Mouse (Mus musculus) hindbrain, embryonic 14.5 days (tissue): ENCODE measurements at regions not wholly inside any gene's neighbourhood (a gene's known extent, or its start where the extent isn't known, plus 50 kb on each side); places are given as distances from the start of the nearest gene placed in this dataset.
A peak's percentile ranks its signal among the peaks of the same experiment; 100 is the strongest.

Experiments used
- ATAC-seq: fragments of 200-750 bp; cut with Nextera tagmentation; 2 replicates; pipeline ENCODE4 v1.8.0; 2017; ENCODE audit warnings: moderate number of reproducible peaks, mild to moderate bottlenecking, moderate TSS enrichment, moderate library complexity; ENCODE audit not compliant: low FRiP score
- DNase-seq: peaks from one replicate; pipeline ENCODE4 v3.0.0-alpha.2; 2015; ENCODE audit warnings: low spot score
- H3K27ac ChIP-seq: fragments of 300-500 bp; sonication (generic); 2 replicates; pipeline ENCODE4 v1.5.1; 2014; ENCODE audit warnings: mild to moderate bottlenecking, moderate library complexity
- H3K27me3 ChIP-seq: fragments of 300-500 bp; sonication (generic); 2 replicates; pipeline ENCODE4 v1.6.1; 2014; ENCODE audit warnings: mild to moderate bottlenecking, low read length, mixed read lengths; ENCODE audit not compliant: control insufficient read depth, insufficient read depth
- H3K36me3 ChIP-seq: fragments of 300-500 bp; sonication (generic); replicated peaks from 2 replicates; pipeline ENCODE4 v1.6.1; 2014; ENCODE audit not compliant: control insufficient read depth, insufficient read depth
- H3K4me1 ChIP-seq: fragments of 300-500 bp; sonication (generic); replicated peaks from 2 replicates; pipeline ENCODE4 v1.6.1; 2014; ENCODE audit warnings: antibody characterized with exemption, low read length, mixed read lengths; ENCODE audit not compliant: control insufficient read depth, insufficient read depth
- H3K4me2 ChIP-seq: fragments of 300-500 bp; sonication (generic); replicated peaks from 2 replicates; pipeline ENCODE4 v1.6.1; 2014; ENCODE audit warnings: mild to moderate bottlenecking, moderate library complexity
- H3K4me3 ChIP-seq: fragments of 300-500 bp; sonication (generic); replicated peaks from 2 replicates; pipeline ENCODE4 v1.5.1; 2014; ENCODE audit warnings: mild to moderate bottlenecking, low read length
- H3K9ac ChIP-seq: fragments of 300-500 bp; sonication (generic); 2 replicates; pipeline ENCODE4 v1.6.1; 2014
- H3K9me3 ChIP-seq: fragments of 300-500 bp; sonication (generic); 2 replicates; pipeline ENCODE4 v1.6.1; 2016; ENCODE audit warnings: low read length; ENCODE audit not compliant: control insufficient read depth
- WGBS: fragments of 180-500 bp; shearing (Covaris S2); extraction: QIAGEN DNeasy Blood & Tissue Kit; methylation state at CpG from one replicate; pipeline ENCODE4 v1.1.7; 2014; 5-methylcytosine and 5-hydroxymethylcytosine counted together

DNA sequence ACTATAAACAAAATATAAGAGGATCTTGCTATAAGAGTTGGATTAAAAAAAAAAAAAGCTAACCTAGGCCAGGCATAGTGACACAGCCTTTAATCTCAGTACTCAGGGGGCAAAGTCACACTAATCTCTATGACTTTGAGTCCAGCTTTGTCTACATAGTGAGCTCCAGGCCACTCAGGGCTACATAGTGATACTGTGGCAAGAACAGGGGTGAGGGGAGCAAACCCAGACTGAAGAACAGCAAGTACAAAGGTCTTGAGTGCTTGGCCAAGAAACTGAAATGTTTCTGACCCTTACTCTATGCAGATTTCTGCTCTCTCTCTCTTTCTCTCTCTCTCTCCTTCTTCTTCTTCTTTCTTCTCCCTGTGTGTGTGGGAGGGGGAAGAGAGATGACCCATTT lies 140.9 kb upstream of the Igf1 start:
- Histone ChIP-seq H3K36me3 (no peaks in the 10 kb centered on the region), H3K9me3 (no peaks in the 10 kb centered on the region), H3K27ac (no peak overlapping the region), H3K4me2 (no peak overlapping the region), H3K4me1 (no peaks in the 10 kb centered on the region), H3K4me3 (no peak overlapping the region), H3K9ac (no peak overlapping the region), H3K27me3 (no peaks in the 10 kb centered on the region)
- DNase-seq, result no peak
- ATAC-seq, result no peak

DNA sequence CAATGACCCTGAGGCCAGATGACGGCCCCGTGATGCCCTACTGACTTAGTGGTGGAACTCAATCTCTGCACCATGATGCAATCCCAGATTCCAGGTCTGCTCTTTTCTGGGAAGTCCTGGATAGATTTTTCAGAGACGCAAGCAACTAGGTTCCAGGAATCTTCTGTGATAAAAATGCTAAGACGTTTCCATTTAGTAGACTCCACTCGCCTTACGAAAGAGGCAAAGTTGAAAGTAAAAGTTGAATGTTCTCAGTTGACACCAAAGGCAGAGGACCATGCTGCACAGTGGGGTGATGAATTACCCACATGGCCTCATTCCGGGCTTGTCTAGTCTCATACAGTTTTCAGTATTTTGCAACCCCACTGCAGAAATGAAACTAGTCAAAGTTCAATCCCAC lies 139.6 kb upstream of the Igf1 start:
- no peak overlapping the region for H3K4me3 ChIP-seq
- no peaks in the 10 kb centered on the region for H3K4me1 ChIP-seq
- H3K9ac ChIP-seq, result no peak overlapping the region
- 95% methylated on average over 7 of the region's 7 CpGs for WGBS
- no peaks in the 10 kb centered on the region for H3K36me3 ChIP-seq
- H3K27ac ChIP-seq, result no peak overlapping the region
- ATAC-seq, result no peak
- peaks cover 3% of the 10 kb centered on the region; the same call in 1 of the 2 replicates for H3K9me3 ChIP-seq
- H3K4me2 ChIP-seq, result no peak overlapping the region
- DNase-seq, result no peak
- no peaks in the 10 kb centered on the region for H3K27me3 ChIP-seq

DNA sequence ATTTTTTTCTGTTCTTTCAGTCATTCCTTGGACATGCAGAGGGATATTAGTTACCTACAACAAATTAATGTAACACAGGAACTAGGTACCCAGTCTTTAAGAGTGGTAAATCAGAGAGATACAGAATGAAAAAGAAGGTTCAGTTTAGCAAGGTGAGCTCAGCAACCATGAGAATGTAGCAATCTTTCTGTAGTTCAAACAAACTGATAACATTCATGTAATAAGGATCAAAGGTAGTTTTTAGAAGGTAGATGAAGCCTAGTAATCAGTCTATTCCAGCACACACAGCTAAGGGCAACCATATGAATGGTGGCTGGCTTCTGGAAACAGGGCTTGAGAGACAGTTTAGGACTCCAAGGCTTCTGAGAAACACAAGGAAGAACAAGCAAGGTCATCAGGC lies 138.1 kb upstream of the Igf1 start:
- Histone ChIP-seq H3K9me3 (peaks cover 3% of the 10 kb centered on the region; the same call in 1 of the 2 replicates), H3K4me2 (no peak overlapping the region), H3K36me3 (no peaks in the 10 kb centered on the region), H3K27me3 (no peaks in the 10 kb centered on the region), H3K27ac (no peak overlapping the region), H3K4me3 (no peak overlapping the region), H3K4me1 (no peaks in the 10 kb centered on the region), H3K9ac (no peak overlapping the region)
- DNase-seq, result no peak
- no peak for ATAC-seq

DNA sequence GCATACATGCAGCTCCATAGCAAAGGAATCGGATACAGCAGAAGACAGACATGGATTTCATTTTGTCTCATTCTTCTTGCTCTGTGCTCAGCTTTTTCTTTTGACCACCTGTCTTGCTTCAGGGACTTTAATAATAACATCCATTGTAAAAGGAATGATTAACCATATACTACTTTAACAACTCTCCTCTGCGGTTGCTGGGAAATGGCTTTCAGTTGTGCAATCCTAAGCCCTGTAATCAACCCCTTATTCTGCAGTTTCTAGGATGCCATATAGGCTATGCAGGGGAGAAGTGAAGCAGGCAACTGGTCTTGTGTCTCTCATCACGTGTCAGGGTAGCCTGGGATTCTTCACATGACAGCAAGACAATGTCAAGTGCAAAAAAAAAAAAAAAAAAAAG lies 135.8 kb upstream of the Igf1 start:
- no peaks in the 10 kb centered on the region for H3K36me3 ChIP-seq
- 87% methylated on average over 3 of the region's 3 CpGs for WGBS
- no peaks in the 10 kb centered on the region for H3K4me1 ChIP-seq
- no peak overlapping the region for H3K27ac ChIP-seq
- H3K4me2 ChIP-seq, result no peak overlapping the region
- no peaks in the 10 kb centered on the region for H3K27me3 ChIP-seq
- H3K9me3 ChIP-seq, result peaks cover 3% of the 10 kb centered on the region; the same call in 1 of the 2 replicates
- H3K4me3 ChIP-seq, result no peak overlapping the region
- no peak overlapping the region for H3K9ac ChIP-seq
- DNase-seq (no peak), ATAC-seq (no peak)

DNA sequence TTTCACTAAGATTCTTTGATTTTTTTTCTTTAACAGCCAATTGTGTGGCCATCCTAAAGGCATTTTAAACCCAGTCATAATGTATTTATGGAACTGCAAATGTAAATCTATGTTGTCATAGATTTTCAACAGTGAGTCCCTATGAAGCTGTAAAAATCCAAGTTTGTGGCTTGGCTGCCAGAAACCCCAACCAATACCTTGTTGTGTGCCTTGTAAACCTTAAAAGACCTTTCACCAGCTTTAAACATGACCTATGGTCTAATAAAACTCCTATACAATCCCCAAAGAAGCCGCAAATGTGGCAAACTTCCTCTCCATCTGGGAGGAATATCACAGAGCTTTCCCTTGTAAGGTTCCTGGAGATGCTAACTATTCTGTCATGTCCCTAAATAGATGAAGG lies 125.4 kb upstream of the Igf1 start:
- Histone ChIP-seq H3K9me3 (no peaks in the 10 kb centered on the region), H3K27me3 (no peaks in the 10 kb centered on the region), H3K4me2 (no peak overlapping the region), H3K4me3 (no peak overlapping the region), H3K9ac (no peak overlapping the region), H3K27ac (no peak overlapping the region), H3K4me1 (no peaks in the 10 kb centered on the region), H3K36me3 (no peaks in the 10 kb centered on the region)
- WGBS, result 91% methylated on average over 1 of the region's 1 CpGs
- DNase-seq, result no peak
- no peak for ATAC-seq

DNA sequence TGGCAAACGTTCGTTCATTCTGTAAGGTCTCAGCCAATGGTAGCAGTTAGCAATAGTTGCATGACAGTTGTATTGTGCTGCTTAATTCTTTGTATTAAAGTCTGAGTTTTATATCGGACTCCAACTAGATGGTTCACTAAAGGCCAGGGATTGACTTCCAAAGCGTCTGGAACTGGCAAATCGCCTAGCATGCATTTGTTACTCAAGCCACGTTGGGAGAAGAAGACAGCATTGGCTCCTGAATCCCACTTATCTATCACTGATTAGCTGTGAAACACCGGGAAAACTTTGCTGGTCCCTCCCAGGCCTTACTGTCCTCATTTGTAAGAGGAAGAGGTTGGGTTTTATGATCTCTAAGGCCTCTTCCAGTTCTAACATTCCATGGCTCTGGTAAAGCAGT lies 124.8 kb upstream of the Igf1 start:
- WGBS, result 87% methylated on average over 7 of the region's 7 CpGs

DNA sequence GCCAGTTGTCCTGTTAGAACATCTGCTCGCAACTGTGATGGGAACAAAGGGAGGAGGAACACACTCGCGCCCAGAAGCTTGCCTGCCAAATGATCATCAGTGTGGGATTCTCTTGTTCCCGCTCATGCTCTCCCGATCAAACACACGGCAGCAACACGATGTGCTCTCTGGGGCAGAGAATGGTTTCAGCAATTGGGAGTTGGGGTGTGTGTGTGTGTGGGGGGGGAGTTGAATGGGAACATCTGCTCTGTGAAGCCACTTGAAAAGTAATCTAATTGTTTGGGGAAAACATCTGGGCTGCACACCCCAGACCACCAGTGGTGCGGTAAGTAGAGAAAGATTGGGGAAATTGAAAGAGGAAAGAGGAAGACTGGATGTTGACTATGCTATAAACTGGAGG lies 117.7 kb upstream of the Igf1 start:
- DNase-seq (no peak), ATAC-seq (no peak)
- Histone ChIP-seq H3K4me3 (no peak overlapping the region), H3K36me3 (no peaks in the 10 kb centered on the region), H3K9me3 (no peaks in the 10 kb centered on the region), H3K4me2 (no peak overlapping the region), H3K27me3 (no peaks in the 10 kb centered on the region), H3K27ac (no peak overlapping the region), H3K9ac (no peak overlapping the region), H3K4me1 (no peaks in the 10 kb centered on the region)
- WGBS, result 70% methylated on average over 8 of the region's 8 CpGs

More for the DNA sequence above, 124.8 kb upstream of the Igf1 start:
- Histone ChIP-seq H3K27ac (no peak overlapping the region), H3K9me3 (no peaks in the 10 kb centered on the region), H3K4me3 (no peak overlapping the region), H3K4me2 (no peak overlapping the region), H3K4me1 (no peaks in the 10 kb centered on the region), H3K27me3 (no peaks in the 10 kb centered on the region), H3K9ac (no peak overlapping the region), H3K36me3 (no peaks in the 10 kb centered on the region)
- DNase-seq, result no peak
- no peak for ATAC-seq

DNA sequence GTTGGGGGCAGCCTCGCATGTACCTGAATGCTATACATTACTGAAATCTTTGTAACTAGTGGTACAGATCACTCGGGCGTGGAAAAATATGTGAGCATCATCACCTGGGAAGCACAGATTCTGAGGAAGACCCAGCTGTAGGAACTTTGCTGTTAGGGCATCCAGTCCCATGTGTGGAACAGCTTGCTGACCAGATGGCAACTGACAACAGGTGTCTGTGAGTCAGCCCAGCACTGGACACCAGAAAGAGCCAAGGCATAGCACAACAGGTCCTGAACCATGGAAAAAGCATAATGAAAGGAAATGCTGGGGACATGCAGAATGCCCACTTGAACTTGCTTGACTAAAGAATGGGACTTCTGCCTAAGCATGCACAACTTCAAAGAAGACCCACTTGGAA lies 115.3 kb upstream of the Igf1 start:
- DNase-seq (no peak), ATAC-seq (no peak)
- no peak overlapping the region for H3K4me3 ChIP-seq
- H3K9me3 ChIP-seq, result no peaks in the 10 kb centered on the region
- no peaks in the 10 kb centered on the region for H3K27me3 ChIP-seq
- H3K36me3 ChIP-seq, result no peaks in the 10 kb centered on the region
- 91% methylated on average over 3 of the region's 3 CpGs for WGBS
- no peaks in the 10 kb centered on the region for H3K4me1 ChIP-seq
- no peak overlapping the region for H3K4me2 ChIP-seq
- no peak overlapping the region for H3K9ac ChIP-seq
- no peak overlapping the region for H3K27ac ChIP-seq

DNA sequence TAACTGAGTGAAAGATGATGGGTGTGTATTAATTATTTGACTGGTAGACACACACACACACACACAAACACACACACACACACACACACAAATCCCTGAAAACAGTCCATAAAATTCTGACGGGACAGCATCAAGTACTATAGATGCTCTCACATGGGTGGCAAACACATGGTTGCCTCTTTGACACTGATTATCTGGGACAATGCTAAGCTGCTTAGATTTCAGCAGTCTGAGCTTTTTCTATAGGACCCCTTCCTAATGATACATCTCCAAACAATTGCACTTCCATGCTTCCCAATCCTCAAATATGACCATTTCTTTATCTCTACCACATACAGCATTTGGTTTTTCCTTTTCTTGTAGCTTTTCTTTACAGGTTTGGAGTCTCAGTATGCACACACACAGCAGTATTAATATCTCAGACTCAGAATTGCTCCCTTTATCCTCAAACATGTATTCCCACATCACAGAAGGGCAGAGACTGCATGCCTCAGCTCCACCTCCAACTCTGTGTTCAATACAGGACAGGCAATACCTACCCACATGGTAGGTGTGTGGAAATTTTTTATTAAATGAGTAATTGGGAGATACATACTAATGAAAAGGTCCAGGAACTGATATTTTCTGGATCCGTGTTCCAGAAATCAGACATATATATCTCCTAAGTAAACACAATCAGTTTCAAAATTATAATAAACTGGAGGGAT lies 110.1 kb upstream of the Igf1 start:
- WGBS, result 73% methylated on average over 2 of the region's 2 CpGs
- Histone ChIP-seq H3K27me3 (no peaks in the 10 kb centered on the region), H3K4me2 (no peak overlapping the region), H3K4me1 (no peaks in the 10 kb centered on the region), H3K9me3 (no peaks in the 10 kb centered on the region), H3K9ac (no peak overlapping the region), H3K27ac (no peak overlapping the region), H3K36me3 (no peaks in the 10 kb centered on the region), H3K4me3 (no peak overlapping the region)
- ATAC-seq (no peak), DNase-seq (no peak)

DNA sequence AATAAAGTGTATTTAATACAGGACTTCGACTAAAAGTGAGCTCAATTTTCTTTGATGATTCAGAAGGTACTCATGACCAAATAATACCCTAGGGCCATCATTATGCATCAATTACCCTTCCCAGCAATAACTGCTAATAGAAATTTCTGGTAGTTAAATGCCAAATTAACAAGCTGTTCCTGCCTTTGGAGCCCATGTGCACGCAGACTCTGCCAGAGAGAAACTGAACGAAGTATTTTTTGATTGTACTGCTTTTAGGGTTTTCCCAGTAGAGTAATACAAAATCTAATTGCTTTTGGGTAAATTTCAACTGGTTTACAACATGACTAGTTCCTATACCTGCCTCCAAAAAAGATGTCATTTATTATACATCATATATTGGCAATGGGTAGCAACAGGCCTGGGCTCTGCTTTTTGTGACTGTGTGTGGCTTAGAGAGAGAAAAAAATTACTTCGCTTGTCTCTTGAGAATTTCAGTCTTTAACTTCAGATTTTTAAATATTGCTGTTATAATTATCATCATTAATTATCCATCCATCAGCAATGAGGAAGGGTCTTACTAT lies 109.4 kb upstream of the Igf1 start:
- ATAC-seq, result peak; percentile 72; the same call in 1 of the 2 replicates
- no peaks in the 10 kb centered on the region for H3K36me3 ChIP-seq
- DNase-seq, result peak; percentile 25
- H3K4me2 ChIP-seq, result no peak overlapping the region
- 74% methylated on average over 4 of the region's 4 CpGs for WGBS
- no peaks in the 10 kb centered on the region for H3K27me3 ChIP-seq
- H3K9ac ChIP-seq, result no peak overlapping the region
- H3K27ac ChIP-seq, result no peak overlapping the region
- H3K4me3 ChIP-seq, result no peak overlapping the region
- no peaks in the 10 kb centered on the region for H3K4me1 ChIP-seq
- H3K9me3 ChIP-seq, result no peaks in the 10 kb centered on the region
